Mouse (Mus musculus): Measurements from ENCODE around the gene Ube2o.

- peak; percentile 32; the same call in 1 of the 2 replicates for TF ChIP-seq CTCF (IDR thresholded peaks at IDR 0.05; ENCODE audit: low read depth, low read length)
- TF ChIP-seq TAL1 (conservative IDR thresholded peaks at IDR 0.05; ENCODE audit: low read depth, low read length), result no peak
- no peak for TF ChIP-seq POLR2AphosphoS5 (IDR thresholded peaks at IDR 0.05; ENCODE audit: insufficient replicate concordance, low read depth, low read length)
- TF ChIP-seq GATA1 (IDR thresholded peaks at IDR 0.05; ENCODE audit: borderline replicate concordance, low read length), result no peak
- no peak for TF ChIP-seq GATA2 (IDR thresholded peaks at IDR 0.05; ENCODE audit: borderline replicate concordance, low read depth, low read length)
Measured at GRCm38 (mm10) chr11:116554171-116554878, 26.9 kb downstream of the Ube2o start.

Measured in G1E (cell line).